Mouse (Mus musculus): ENCODE measurements around the gene Spo11. TPM values are rescaled to one million over a fixed set of nuclear protein-coding genes. Genes with fewer than 3 reads are reported as not detected.
A peak's percentile ranks its signal among the peaks of the same experiment; 100 is the strongest.

The Spo11 gene
- total and polyA plus RNA-seq, 3 experiments = not detected

DNA sequence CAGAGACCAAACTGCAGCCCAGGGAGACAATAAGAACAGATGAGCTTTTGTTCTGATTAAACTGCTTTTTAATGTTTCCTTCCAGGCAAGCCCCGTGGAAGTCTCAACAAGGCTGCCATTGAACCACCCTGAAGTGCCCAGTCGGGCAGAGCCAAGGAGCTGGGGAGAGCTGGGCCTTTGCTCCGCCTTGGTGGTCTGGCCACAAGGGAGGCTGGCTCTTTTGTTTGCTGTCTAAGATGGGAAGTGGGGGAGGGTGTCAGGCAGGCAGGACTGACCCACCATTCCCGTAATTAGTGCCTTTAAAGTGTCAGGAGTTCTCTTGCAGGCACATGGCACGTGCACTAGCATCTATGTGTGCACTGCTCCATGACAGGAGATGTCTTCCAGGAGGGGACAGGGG, 18.9 kb upstream of the Spo11 start:
- DNase-seq = no peak

DNA sequence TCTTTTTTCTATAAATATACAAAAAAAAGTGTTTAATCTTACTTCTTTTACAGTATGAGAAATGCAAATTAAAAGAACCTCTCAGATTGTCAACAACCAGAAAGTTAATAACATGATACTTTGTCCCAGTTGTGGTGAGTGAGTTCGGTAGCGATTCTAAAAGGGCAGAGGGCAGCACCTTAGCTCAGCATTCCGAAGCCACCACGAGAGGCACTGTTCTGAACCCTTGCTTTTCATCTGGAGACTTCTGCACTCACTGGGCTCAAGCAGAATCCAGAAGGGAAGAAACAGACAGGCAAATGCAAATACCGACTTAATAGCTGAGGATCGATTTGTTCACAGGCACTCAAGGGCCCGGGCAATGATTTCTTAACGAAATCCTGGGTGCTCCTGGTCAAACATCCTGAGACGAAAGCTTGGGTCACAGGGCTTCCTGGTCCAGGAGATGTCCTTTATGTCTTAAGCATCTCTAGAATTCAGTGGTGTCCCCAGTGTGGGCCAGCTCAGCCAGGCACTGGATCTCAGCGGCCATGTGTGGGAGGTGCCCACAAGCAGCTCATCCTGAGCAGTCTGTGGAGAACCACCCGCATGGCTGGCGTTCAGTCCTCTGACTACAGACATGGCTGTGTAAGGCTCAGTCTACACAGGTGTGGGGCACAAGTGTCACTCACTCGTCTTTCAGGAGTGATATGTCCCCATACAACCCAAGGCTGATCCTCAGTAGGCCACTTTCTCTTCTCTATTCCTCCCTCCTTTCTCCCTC, 18.3 kb upstream of the Spo11 start:
- no peak for DNase-seq

GRCm38 (mm10) chr2:172960350-172960749, 17.1 kb upstream of the Spo11 start:
- no peak for DNase-seq

- DNase-seq = no peak
Observed at GRCm38 (mm10) chr2:172961211-172961610, 16.3 kb upstream of the Spo11 start.

GRCm38 (mm10) chr2:172965249-172965648, 12.3 kb upstream of the Spo11 start:
- no peak for DNase-seq

GRCm38 (mm10) chr2:172966480-172966879, 11.0 kb upstream of the Spo11 start:
- DNase-seq = no peak

- no peak for DNase-seq
Observed at GRCm38 (mm10) chr2:172971865-172972264, 5.6 kb upstream of the Spo11 start.

DNA sequence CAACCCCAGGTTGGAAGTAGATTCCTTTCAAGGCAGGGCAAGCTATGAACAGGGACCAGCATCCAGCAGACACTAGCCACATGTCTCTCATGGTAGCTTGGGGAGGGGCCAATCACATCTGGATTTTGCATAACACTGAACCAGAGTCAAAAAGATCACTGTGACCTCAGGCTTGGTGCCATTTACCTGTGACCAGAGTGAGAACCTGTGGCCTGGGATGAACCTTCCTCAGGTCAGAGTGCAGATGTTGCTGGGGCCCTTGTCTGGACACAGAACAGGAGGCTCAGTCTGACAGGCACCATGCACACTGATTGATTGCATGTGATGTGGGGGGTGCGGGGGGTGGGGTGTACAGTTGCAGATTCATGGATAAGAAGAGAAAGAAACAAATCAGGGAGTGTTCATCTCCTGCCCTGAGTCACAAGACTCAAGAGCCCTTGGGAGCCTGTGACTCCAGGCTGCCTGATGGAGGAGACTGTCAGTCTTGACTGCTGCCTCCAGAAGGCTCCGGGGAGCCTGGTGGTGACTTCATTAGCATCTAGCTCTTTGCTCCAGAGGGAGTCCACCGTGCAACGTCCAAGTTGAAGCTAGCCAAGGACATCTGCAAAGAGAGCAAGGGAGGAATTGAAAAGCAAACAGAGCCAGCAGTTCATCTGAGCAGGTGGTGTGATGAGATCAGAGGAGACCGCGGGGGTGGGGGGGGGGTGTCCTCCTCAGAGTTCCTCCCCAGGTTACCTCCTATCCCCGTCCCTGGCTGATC, 3.5 kb upstream of the Spo11 start:
- no peak for DNase-seq

GRCm38 (mm10) chr2:172974701-172975100, 2.8 kb upstream of the Spo11 start:
- DNase-seq = no peak

- DNase-seq = no peak
Observed at GRCm38 (mm10) chr2:172975159-172975558, 2.3 kb upstream of the Spo11 start.

DNA sequence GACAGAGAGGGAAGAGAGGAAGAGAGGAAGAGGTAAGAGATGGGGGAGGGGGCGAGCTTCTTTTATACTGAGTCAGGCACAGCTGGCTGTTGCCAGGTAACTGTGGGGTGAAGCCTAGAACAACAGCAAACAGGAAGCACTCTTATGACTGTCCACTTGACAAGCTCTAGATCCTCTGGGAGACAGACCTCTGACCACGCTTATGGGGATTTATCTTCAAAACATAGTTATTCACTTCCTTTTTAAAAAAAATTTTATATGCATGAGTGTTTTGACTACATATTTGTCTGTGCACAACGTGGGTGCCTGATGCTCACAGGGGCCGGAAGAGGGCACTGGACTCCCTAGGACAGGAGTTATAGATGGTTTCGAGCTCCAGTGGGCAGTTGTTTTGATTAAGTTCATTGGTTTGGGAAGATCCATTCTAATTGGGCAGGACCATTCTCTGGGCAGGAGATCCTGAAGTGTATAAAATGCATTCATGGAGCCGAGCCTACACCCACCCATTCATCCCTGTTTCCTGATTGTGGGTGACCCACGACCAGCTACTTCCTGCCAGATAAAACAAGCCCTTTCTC, 750 bp upstream of the Spo11 start:
- no peak for DNase-seq

- no peak for DNase-seq
Observed at GRCm38 (mm10) chr2:172978131-172978633, 682 bp downstream of the Spo11 start.

- no peak for DNase-seq
Observed at GRCm38 (mm10) chr2:172979666-172980345, 2.3 kb downstream of the Spo11 start.

DNA sequence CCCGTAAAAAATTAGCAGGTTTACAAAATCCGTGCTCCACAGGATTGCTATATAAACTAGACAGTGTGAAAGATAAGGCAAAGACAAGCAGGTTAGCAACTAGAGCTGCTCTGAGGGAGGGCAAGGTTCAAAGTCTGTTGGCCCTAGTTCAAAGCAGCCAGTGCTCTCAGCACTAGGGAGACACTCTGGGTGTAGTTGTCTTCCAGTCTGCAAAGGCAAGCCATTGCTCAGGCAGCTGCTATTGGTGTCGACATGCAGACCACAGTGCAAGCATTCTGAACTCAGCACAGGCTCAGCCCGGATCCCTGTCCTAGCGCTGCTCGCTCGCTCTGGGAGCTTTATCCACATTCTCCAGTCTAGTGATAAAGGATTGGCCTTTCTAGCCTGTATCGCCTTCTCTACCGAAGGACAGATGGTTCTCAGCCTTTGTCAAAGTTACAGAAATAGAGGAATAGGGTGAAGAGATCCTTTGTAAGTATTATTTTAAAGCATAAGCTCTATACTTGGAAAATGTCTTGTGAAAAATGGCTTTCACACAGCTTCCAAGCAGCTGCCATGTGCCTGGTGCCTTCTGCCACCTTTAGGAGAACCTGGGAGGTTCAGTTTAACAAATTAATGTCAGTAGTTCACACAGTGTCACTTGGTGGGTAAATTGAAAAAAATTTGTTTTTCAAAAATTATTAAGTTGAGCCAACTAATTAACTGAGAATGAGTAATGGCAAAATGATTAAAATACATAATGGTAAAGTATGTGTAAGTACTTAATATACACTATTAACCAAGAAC, 5.5 kb downstream of the Spo11 start:
- DNase-seq = no peak

DNA sequence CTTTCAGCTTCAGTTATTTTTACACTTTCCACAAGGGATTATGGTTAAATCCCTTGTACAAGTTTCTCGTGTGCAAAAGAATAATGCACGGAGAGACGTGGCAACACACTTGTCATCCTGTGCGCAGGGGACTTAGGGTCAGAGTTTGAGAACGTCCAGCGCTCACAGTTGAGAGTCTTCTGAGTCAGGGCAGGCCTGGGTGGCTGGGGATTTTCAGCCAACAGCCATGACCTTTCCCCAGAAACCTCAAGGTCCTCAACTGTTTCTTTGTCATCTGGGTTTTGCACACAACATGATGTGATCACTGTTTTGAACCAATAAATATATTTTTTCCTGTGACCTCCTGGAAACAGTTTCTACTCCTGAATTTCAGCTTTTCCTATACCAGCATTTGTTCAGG, 12.7 kb downstream of the Spo11 start:
- DNase-seq = peak; percentile 81

- DNase-seq = peak; percentile 65
Observed at GRCm38 (mm10) chr2:172996207-172996606, 18.7 kb downstream of the Spo11 start.

GRCm38 (mm10) chr2:172997748-172998147, 20.2 kb downstream of the Spo11 start:
- DNase-seq = no peak

DNA sequence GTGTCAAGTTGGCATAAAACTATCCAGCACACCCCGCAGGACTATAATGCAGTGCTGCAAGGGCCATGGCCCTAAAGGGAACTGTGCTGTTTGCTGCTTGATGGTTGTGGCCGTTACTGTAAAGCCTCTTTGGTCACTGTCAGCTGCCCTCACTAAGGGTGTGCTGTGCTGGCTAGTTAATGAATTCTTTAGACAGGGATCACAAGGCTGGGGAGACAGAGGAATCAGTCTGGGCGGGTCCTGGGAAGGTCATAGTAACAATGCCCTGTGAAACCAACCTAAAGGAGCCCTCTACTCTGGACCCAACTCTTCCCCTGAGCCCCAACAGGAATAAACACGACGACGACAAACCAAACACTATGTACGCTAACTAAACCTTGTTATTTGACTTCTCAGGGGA, 21.0 kb downstream of the Spo11 start:
- DNase-seq = no peak

GRCm38 (mm10) chr2:172999630-173000284, 22.3 kb downstream of the Spo11 start, which contains the start of gene Rae1:
TSS of gene Rae1 (plus strand) at chr2:173000117.
- DNase-seq = peak; percentile 98

- no peak for DNase-seq
Observed at GRCm38 (mm10) chr2:173000285-173000652, 22.8 kb downstream of the Spo11 start.

DNA sequence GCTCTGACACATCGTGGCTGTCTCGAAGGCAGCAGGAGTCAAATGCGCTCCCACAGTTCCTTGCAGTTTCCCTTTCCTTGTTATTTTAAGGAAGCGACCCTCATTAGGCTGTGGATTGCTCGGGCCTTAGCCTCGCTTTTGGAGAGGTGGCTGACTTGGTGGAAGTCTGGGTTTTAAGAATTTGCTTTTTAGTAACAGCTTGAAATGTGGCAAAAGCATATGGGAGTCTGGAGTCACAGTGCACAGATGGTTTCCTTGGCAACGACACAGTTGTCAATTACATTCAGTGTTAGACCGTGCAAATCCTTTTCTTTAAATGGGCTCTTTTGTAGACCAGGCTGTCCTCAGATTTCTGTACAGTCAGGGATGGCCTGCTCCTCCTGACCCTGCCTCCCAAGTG, 23.4 kb downstream of the Spo11 start:
- DNase-seq = no peak
